In genomic region chr2:160739647-160740356, GRCm38 (mm10) we compare ENCODE assay signal across 10 mouse cellular contexts. TPM values are rescaled to one million over a fixed set of nuclear protein-coding genes. Genes with fewer than 3 reads are reported as not detected.
A peak's percentile ranks its signal among the peaks of the same experiment; 100 is the strongest.
DNase-seq lines count a peak whose midpoint lies in the region; ATAC-seq and TF ChIP-seq lines count a peak whose summit lies in the region.
"Had no signal": no experiment of that assay in that cellular context is flagged by ENCODE, and none has a peak within 500 bp of the region (broad histone marks: within the 10 kb centered on the region; RNA-seq: fewer than 3 reads in every experiment).

No protein-coding gene starts in this region.

- H3K4me1 ChIP-seq in midbrain, embryonic 10.5 days: peaks cover 60% of the 10 kb centered on the region
- H3K4me1 ChIP-seq in midbrain, postnatal 0 days (ENCODE audit: insufficient read depth, low read length): peaks cover 12% of the 10 kb centered on the region; the same call in 1 of the 2 replicates
- H3K4me1 ChIP-seq in intestine, embryonic 15.5 days (replicated peaks): peaks cover 50% of the 10 kb centered on the region
- H3K4me1 ChIP-seq in stomach, embryonic 16.5 days (ENCODE audit: control insufficient read depth, insufficient read depth, low read length): peaks cover 46% of the 10 kb centered on the region

- peak; percentile 62 for DNase-seq in gastrocnemius, adult 2 months
- no peak for DNase-seq in gastrocnemius, adult 18-20 months (ENCODE audit: low spot score)
- DNase-seq in midbrain, embryonic 10.5 days (ENCODE audit: low spot score): no peak
- DNase-seq in midbrain, postnatal 0 days (ENCODE audit: low spot score): no peak
- no peak for DNase-seq in left cerebral cortex, postnatal 25 days (ENCODE audit: low spot score in 2 of 2)
- DNase-seq in urinary bladder, adult 18-20 months (ENCODE audit: low spot score in 2 of 2): no peak
- DNase-seq: adrenal gland, adult 8-10 months had no signal

- intact Hi-C loops in gastrocnemius, adult 2 months (cut with DNase I): no loop called here
- intact Hi-C loops in left cerebral cortex, postnatal 25 days (cut with DNase I): no loop called here

- no peaks in the 10 kb centered on the region for H3K27me3 ChIP-seq in midbrain, embryonic 10.5 days (ENCODE audit: low read depth, poor library complexity, severe bottlenecking)
- no peaks in the 10 kb centered on the region for H3K27me3 ChIP-seq in midbrain, postnatal 0 days (ENCODE audit: insufficient read depth, low read length)
- H3K27me3 ChIP-seq in intestine, embryonic 15.5 days (replicated peaks): no peaks in the 10 kb centered on the region
- no peaks in the 10 kb centered on the region for H3K27me3 ChIP-seq in stomach, embryonic 16.5 days (ENCODE audit: control insufficient read depth, insufficient read depth, low read length)

- peak overlapping the region; percentile 94 for H3K27ac ChIP-seq in gastrocnemius, adult 2 months
- H3K27ac ChIP-seq in midbrain, embryonic 10.5 days (replicated peaks): 0 out of 2 replicates have a peak overlapping the region, but pooled peaks have one; percentile 1
- H3K27ac ChIP-seq in midbrain, postnatal 0 days (ENCODE audit: low read depth, low read length): no peak overlapping the region
- H3K27ac ChIP-seq in intestine, embryonic 15.5 days: peak overlapping the region; percentile 37
- peak overlapping the region; percentile 6; the same call in 1 of the 2 replicates for H3K27ac ChIP-seq in stomach, embryonic 16.5 days (ENCODE audit: low read length)
- H3K27ac ChIP-seq: macrophage had no signal

- peak overlapping the region; percentile 23 for H3K4me3 ChIP-seq in gastrocnemius, adult 2 months
- H3K4me3 ChIP-seq in midbrain, embryonic 10.5 days: no peak overlapping the region
- H3K4me3 ChIP-seq in midbrain, postnatal 0 days (ENCODE audit: low read depth, low read length): no peak overlapping the region
- H3K4me3 ChIP-seq in intestine, embryonic 15.5 days (replicated peaks): no peak overlapping the region
- no peak overlapping the region for H3K4me3 ChIP-seq in stomach, embryonic 16.5 days (replicated peaks; ENCODE audit: low read length)

- H3K9me3 ChIP-seq in midbrain, embryonic 10.5 days (replicated peaks): no peaks in the 10 kb centered on the region
- no peaks in the 10 kb centered on the region for H3K9me3 ChIP-seq in midbrain, postnatal 0 days (ENCODE audit: low read length)
- no peaks in the 10 kb centered on the region for H3K9me3 ChIP-seq in intestine, embryonic 15.5 days
- no peaks in the 10 kb centered on the region for H3K9me3 ChIP-seq in stomach, embryonic 16.5 days (replicated peaks; ENCODE audit: control insufficient read depth, low read length)

- H3K36me3 ChIP-seq in midbrain, embryonic 10.5 days: peaks cover 84% of the 10 kb centered on the region
- H3K36me3 ChIP-seq in midbrain, postnatal 0 days (ENCODE audit: insufficient read depth, low read length): no peaks in the 10 kb centered on the region; the same call in 1 of the 2 replicates
- peaks cover 8% of the 10 kb centered on the region; the same call in 1 of the 2 replicates for H3K36me3 ChIP-seq in intestine, embryonic 15.5 days
- 0 out of 2 replicates have a peak, but pooled peaks cover 5% of the 10 kb centered on the region for H3K36me3 ChIP-seq in stomach, embryonic 16.5 days (ENCODE audit: control insufficient read depth, insufficient read depth, low read length)

- no peak for TF ChIP-seq CTCF in gastrocnemius, adult 2 months (IDR thresholded peaks at IDR 0.05)
- TF ChIP-seq CTCF in midbrain, postnatal 0 days (IDR thresholded peaks at IDR 0.05): no peak

- no peak overlapping the region for H3K9ac ChIP-seq in midbrain, postnatal 0 days (replicated peaks; ENCODE audit: low read length, poor library complexity, severe bottlenecking)
- H3K9ac ChIP-seq in intestine, embryonic 15.5 days: no peak overlapping the region
- no peak overlapping the region for H3K9ac ChIP-seq in stomach, embryonic 16.5 days (ENCODE audit: low read length)

- ATAC-seq in midbrain, postnatal 0 days (ENCODE audit: low FRiP score): no peak
- peak; percentile 64 for ATAC-seq in intestine, embryonic 15.5 days
- no peak for ATAC-seq in stomach, embryonic 16.5 days (ENCODE audit: insufficient read depth, low FRiP score)

- 65% methylated on average over 2 of the region's 2 CpGs for WGBS in midbrain, embryonic 10.5 days
- WGBS in midbrain, postnatal 0 days: 34% methylated on average over 2 of the region's 2 CpGs
- 51% methylated on average over 2 of the region's 2 CpGs for WGBS in intestine, embryonic 15.5 days
- WGBS in stomach, embryonic 16.5 days: 47% methylated on average over 2 of the region's 2 CpGs

- H3K4me2 ChIP-seq in midbrain, postnatal 0 days (ENCODE audit: low read depth, low read length, poor library complexity, severe bottlenecking): no peak overlapping the region
- H3K4me2 ChIP-seq in intestine, embryonic 15.5 days (replicated peaks): no peak overlapping the region
- H3K4me2 ChIP-seq in stomach, embryonic 16.5 days (ENCODE audit: low read depth, low read length): no peak overlapping the region

RNA-seq across cellular contexts. Expression of gene Plcg1, which starts 8.7 kb away (rescaled TPM):
- 10 to 100 TPM; 24.9 to 25.3 TPM for total RNA-seq in gastrocnemius, adult 2 months (2021)
- total RNA-seq in gastrocnemius, adult 18-20 months (2021): 10 to 100 TPM; 17.3 to 18.0 TPM
- polyA plus RNA-seq in midbrain, embryonic 10.5 days (2016; fragmentation: Nextera tagmentation; extraction: Ambion mirVana): 57.4 and 68.9 TPM in 2 replicates
- total RNA-seq in midbrain, postnatal 0 days (2014; rRNA removed): 88.7 and 134 TPM in 2 replicates
- polyA plus RNA-seq in midbrain, postnatal 0 days (2015; fragmentation: Nextera tagmentation; extraction: Ambion mirVana): 38.0 and 45.2 TPM in 2 replicates
- 29.6 and 29.7 TPM in 2 replicates for polyA plus RNA-seq in intestine, embryonic 15.5 days (2015; fragmentation: Nextera tagmentation; extraction: Ambion mirVana)
- polyA plus RNA-seq in stomach, embryonic 16.5 days (2015; fragmentation: Nextera tagmentation; extraction: Ambion mirVana): 28.6 and 32.5 TPM in 2 replicates
- total RNA-seq in left cerebral cortex, postnatal 25 days (2021): 100 to 1,000 TPM; 102 to 111 TPM
